Mouse (Mus musculus) Patski (cell line): ENCODE results near the gene Elavl1. TPM values are rescaled to one million over a fixed set of nuclear protein-coding genes. Genes with fewer than 3 reads are reported as not detected.
A peak's percentile ranks its signal among the peaks of the same experiment; 100 is the strongest.

Experiments used
- ATAC-seq: fragments of 100-300 bp; one replicate; pipeline ENCODE4 v1.8.0; 2021
- CTCF ChIA-PET: fragments of 350-600 bp; sonication (Branson Sonifier 250); formaldehyde crosslinking; loops from one replicate; lab custom pipeline; 2022; ENCODE audit warnings: inconsistent platforms; lab: Charles Lee
- POLR2A ChIA-PET: fragments of 350-600 bp; sonication (Branson Sonifier 250); formaldehyde crosslinking; loops from one replicate; lab custom pipeline; 2022; ENCODE audit warnings: antibody characterized with exemption, inconsistent platforms; lab: Charles Lee
- DNase-seq: peaks from one replicate; pipeline ENCODE4 v3.0.0-alpha.2; 2011; ENCODE audit warnings: low read depth, low spot score
- H3K27me3 ChIP-seq: fragments of 371-371 bp; one replicate; pipeline ENCODE4 v1.5.1; 2021
- CTCF ChIP-seq: fragments of 100-300 bp; IDR thresholded peaks from one replicate; pipeline ENCODE4 v1.5.1; 2021
- in situ Hi-C: fragments of 300-500 bp; cut with MboI; formaldehyde crosslinking; loops from 3 replicates; pipeline ENCODE4 v1.11.1; 2018; ENCODE audit warnings: low pct_unique_long_range_greater_than_20kb, mixed read lengths
- polyA plus RNA-seq: library from polyadenylated mRNA; unstranded; gene quantifications from one replicate; pipeline ENCODE4 v1.2.3, GENCODE M21; 2021

The Elavl1 gene
- polyA plus RNA-seq, 1 experiment from 2014 or later: 66.1 TPM

DNA sequence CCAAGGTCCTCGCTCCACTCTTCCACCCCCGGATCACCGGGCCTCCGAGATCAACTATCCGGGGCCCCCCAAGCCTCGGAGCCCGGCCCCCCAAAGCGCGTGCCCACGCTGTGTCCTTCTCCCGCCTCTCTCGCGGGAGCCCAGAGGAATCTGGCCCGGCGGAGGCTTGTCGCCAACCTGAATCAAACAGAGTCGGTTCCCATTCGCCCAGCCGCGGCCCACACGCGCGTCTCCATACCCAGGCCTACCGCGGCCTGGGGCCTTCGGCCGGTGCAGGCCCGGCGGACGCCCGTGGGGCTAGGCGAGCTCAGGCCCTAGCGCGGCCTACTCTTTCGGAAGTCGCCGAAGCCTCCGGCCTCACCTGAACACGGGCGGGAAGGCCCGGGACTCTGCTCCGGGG lies 688 bp downstream of the Elavl1 start:
- POLR2A ChIA-PET: interaction anchor here (0.7 to 1.3 kb wide), 3 partner anchors 15 to 64 kb away, joined by 3 to 4 read pairs (median 3); no protein-coding TSS in a partner anchor

GRCm38 (mm10) chr8:4323917-4324316 lies 1.3 kb downstream of the Elavl1 start:
- in situ Hi-C loops: loop anchor here (5.0 kb wide), 1 partner anchor 47 kb away; the partner anchor contains the start of gene Timm44
- H3K27me3 ChIP-seq: no peaks in the 10 kb centered on the region
- TF ChIP-seq CTCF: no peak
- DNase-seq: no peak
- POLR2A ChIA-PET: interaction anchor here (0.7 to 1.3 kb wide), 3 partner anchors 16 to 64 kb away, joined by 3 to 4 read pairs (median 3); no protein-coding TSS in a partner anchor
- ATAC-seq: no peak
- CTCF ChIA-PET: interaction anchor here (0.8 to 1.0 kb wide), 2 partner anchors 11 to 66 kb away, joined by 3 to 4 read pairs; partner anchors contain the start of gene Ctxn1

More for the DNA sequence above, 688 bp downstream of the Elavl1 start:
- in situ Hi-C loops: loop anchor here (5.0 kb wide), 1 partner anchor 47 kb away; the partner anchor contains the start of gene Timm44
- DNase-seq (no peak), ATAC-seq (peak; percentile 26)
- CTCF ChIA-PET: interaction anchor here (1.0 kb wide), 1 partner anchor 66 kb away, joined by 4 read pairs; the partner anchor contains the start of gene Ctxn1
- no peaks in the 10 kb centered on the region for H3K27me3 ChIP-seq
- no peak for TF ChIP-seq CTCF

DNA sequence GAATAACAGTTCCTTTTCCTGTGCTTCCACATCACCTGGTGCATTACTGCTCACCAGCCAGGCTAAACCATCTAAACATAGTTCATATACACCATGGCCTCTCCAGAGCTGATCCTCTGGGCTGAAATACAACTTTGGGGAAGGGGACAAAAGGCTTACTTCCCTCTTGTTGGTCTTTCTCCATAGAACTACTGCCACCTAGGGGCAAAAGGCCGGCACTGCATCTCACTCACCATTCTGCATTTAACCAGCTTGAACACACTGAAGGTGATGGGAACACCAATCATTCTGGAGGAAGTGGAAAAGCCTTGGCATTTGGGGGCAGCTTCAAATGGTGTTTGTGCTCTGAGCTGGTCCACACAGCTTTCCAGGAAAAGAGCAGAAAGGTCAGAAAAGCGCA lies 2.7 kb downstream of the Elavl1 start:
- ATAC-seq: no peak

GRCm38 (mm10) chr8:4321031-4321430 lies 4.2 kb downstream of the Elavl1 start:
- no peaks in the 10 kb centered on the region for H3K27me3 ChIP-seq
- in situ Hi-C loops: loop anchor here (5.0 kb wide), 1 partner anchor 44 kb away; the partner anchor contains the start of gene Timm44
- no peak for ATAC-seq
- no peak for TF ChIP-seq CTCF
- POLR2A ChIA-PET: interaction anchor here (1.2 to 1.3 kb wide), 2 partner anchors 9 to 65 kb away, joined by 3 to 4 read pairs; no protein-coding TSS in a partner anchor
- CTCF ChIA-PET: interaction anchor here (0.7 to 2.4 kb wide), 6 partner anchors 9 to 70 kb away, joined by 3 to 39 read pairs (median 13); partner anchors contain the start of gene Ctxn1
- no peak for DNase-seq

More for the DNA sequence above, 2.7 kb downstream of the Elavl1 start:
- TF ChIP-seq CTCF: peak; percentile 94
- ChIA-PET CTCF (interaction anchor here (0.6 to 2.4 kb wide), 28 partner anchors 10 to 647 kb away, joined by 3 to 39 read pairs (median 4); partner anchors contain the start of genes Ctxn1, Snapc2 and Trappc5), POLR2A (interaction anchor here (1.2 kb wide), 1 partner anchor 66 kb away, joined by 3 read pairs; no protein-coding TSS in a partner anchor)
- DNase-seq: no peak
- no peaks in the 10 kb centered on the region for H3K27me3 ChIP-seq
- in situ Hi-C loops: loop anchor here (5.0 kb wide), 1 partner anchor 45 kb away; the partner anchor contains the start of gene Timm44

DNA sequence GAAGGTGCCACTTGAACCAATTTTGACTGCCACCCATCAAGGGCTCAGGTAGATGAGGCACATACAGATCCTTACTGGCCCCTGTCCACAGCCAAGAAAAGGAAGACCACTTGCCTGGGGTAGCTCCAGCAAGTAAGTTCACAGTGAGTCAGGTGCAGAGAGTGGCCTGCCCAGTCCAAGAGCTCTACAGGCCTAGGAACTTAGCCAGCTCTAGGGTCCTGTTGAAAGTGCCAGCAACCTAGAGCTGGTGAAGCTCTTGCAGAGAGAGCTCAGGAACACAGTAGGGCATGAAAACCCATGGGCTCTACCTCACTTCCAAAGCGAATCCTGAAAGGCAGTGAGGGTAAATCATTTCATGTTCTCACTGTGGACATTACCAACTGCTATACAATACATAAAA lies 4.8 kb downstream of the Elavl1 start:
- in situ Hi-C loops: loop anchor here (5.0 kb wide), 1 partner anchor 43 kb away; the partner anchor contains the start of gene Timm44
- ChIA-PET CTCF (interaction anchor here (0.7 kb wide), 1 partner anchor 20 kb away, joined by 3 read pairs; no protein-coding TSS in a partner anchor), POLR2A (interaction anchor here (1.3 kb wide), 1 partner anchor 9 kb away, joined by 4 read pairs; no protein-coding TSS in a partner anchor)
- ATAC-seq (no peak), DNase-seq (no peak)
- no peak for TF ChIP-seq CTCF
- H3K27me3 ChIP-seq: no peaks in the 10 kb centered on the region

- TF ChIP-seq CTCF: no peak
Observed at GRCm38 (mm10) chr8:4319573-4319872, 5.7 kb downstream of the Elavl1 start.

GRCm38 (mm10) chr8:4318796-4319572 lies 6.2 kb downstream of the Elavl1 start:
- H3K27me3 ChIP-seq: no peaks in the 10 kb centered on the region
- ChIA-PET POLR2A (interaction anchor here (0.5 to 1.1 kb wide), 2 partner anchors 22 to 115 kb away, joined by 3 read pairs; no protein-coding TSS in a partner anchor), CTCF (interaction anchor here (1.3 kb wide), 1 partner anchor 87 kb away, joined by 3 read pairs; no protein-coding TSS in a partner anchor)
- peak; percentile 38 for ATAC-seq
- no peak for TF ChIP-seq CTCF
- in situ Hi-C loops: no loop called here
- DNase-seq: no peak

More at GRCm38 (mm10) chr8:4319573-4319872, 5.7 kb downstream of the Elavl1 start:
- ATAC-seq (no peak), DNase-seq (no peak)
- ChIA-PET CTCF (no interaction called here), POLR2A (no interaction called here)
- in situ Hi-C loops: no loop called here
- H3K27me3 ChIP-seq: no peaks in the 10 kb centered on the region

DNA sequence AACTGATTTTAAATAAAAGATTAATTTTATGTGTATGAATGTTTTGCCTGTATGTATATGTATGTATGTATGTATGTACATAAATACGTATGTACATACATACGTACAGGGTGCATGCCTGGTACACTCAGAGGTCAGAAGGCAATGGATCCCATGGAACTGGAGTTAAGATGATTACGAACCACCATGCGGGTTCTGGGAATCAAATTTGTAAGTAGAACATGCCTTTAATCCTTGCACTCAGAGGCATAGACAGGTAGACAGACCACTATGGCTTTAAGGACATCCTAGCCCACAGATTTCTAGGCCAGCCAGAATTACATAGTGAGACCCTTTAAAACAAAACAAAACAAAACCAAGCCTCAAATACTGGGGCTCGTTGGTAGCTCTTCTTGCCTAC lies 7.1 kb downstream of the Elavl1 start:
- ATAC-seq (no peak), DNase-seq (no peak)
- ChIA-PET CTCF (interaction anchor here (1.3 kb wide), 1 partner anchor 87 kb away, joined by 3 read pairs; no protein-coding TSS in a partner anchor), POLR2A (interaction anchor here (1.1 to 1.2 kb wide), 2 partner anchors 22 to 34 kb away, joined by 3 read pairs; no protein-coding TSS in a partner anchor)
- in situ Hi-C loops: no loop called here
- TF ChIP-seq CTCF: no peak
- H3K27me3 ChIP-seq: no peaks in the 10 kb centered on the region

DNA sequence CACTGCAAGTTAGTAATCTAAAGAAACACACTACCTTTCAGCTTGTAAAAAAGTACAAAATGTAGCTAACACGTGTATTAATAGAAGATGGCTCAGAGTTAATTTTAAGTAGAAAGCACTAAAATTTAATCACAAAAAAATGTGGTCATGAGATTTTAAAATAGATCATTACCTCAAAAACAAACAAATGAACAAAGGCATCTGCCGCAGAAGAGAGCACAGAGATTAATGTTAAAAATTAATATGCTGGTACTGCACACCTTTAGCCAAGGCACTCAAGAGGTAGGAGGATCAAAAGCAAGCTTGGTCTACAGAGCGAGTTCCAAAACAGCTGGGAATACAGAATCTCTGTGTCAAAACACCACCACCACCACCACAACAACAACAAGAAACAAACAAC lies 10.4 kb downstream of the Elavl1 start:
- DNase-seq (no peak), ATAC-seq (no peak)
- in situ Hi-C loops: no loop called here
- no peaks in the 10 kb centered on the region for H3K27me3 ChIP-seq
- CTCF ChIA-PET: interaction anchor here (1.3 kb wide), 1 partner anchor 16 kb away, joined by 3 read pairs; no protein-coding TSS in a partner anchor
- POLR2A ChIA-PET: no interaction called here
- TF ChIP-seq CTCF: no peak
